Mouse (Mus musculus): ENCODE results near the gene Gm49318. TPM values are rescaled to one million over a fixed set of nuclear protein-coding genes. Genes with fewer than 3 reads are reported as not detected.

The Gm49318 gene
- not detected for total RNA-seq (2021)
- long read RNA-seq, experiment 1, result 0 reads
- long read RNA-seq, experiment 2, result 0 reads

DNA sequence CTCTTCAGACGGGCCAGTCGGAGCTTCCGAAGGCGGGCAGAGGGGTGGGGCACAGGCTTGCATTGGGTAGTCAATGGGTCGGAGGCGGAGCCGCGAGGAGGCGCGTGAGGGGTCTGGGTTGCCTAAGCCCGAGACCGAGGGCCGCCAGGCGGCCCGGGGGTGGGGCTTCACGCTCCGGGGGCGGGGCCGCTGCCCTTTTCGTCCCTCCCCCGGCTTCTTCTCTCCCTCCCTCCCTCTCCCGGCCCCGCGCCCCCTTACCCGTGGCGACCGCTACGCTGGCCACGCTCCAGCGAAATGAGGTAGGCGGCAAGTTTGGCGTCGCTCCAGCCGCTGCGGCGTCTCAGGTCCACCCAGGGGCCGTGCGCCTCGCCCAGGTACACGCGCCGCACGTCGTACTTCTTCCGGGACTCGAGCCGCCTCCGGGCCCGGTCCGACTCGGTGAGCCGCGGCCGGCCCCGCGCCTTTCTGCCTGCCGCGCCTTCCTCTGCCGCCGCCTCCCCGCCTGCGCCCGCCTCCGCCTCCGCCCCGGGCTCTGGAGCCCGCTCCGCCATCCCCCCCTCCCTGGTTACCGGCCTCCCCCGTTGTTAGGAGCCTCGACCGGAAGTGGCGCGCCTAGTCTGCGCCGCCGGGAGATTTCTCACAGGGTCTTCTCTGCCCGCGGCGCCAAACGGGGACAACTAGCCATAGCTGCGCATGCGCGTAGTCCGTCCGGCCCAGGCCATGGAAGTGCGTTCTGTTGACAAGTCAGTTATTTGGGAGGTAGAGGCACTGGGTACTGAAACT, at the start of gene Gm49318, which contains the start of gene Zfp653:
Gm49318 (minus strand) TSS at position 469 of the 783 bp plus-strand sequence.
Zfp653 (minus strand) TSS at position 586 of the 783 bp plus-strand sequence.
- Histone ChIP-seq H3K4me3 (peak within 1 kb of the TSS; percentile 87), H3K27ac (peak within 1 kb of the TSS; percentile 97)
- peak; percentile 99 for DNase-seq
- TF ChIP-seq CTCF (IDR thresholded peaks at IDR 0.05), result peak; percentile 16; the same call in 1 of the 2 replicates
- intact Hi-C loops (cut with DNase I), result loop anchor here (1.0 to 5.0 kb wide), 4 partner anchors 14 to 114 kb away; partner anchors contain the start of genes Ccdc151, Ecsit, Elof1 and Prkcsh

- no peak for DNase-seq
- TF ChIP-seq CTCF (IDR thresholded peaks at IDR 0.05), result no peak
- intact Hi-C loops (cut with DNase I), result loop anchor here (5.0 kb wide), 1 partner anchor 38 kb away; the partner anchor contains the start of gene Pigyl
- Histone ChIP-seq H3K27ac (no peak overlapping the region), H3K4me3 (no peak overlapping the region)
Observed at GRCm38 (mm10) chr9:22119543-22119942, 48.5 kb upstream of the Gm49318 start.

GRCm38 (mm10) chr9:22117754-22118456, 46.8 kb upstream of the Gm49318 start:
- Histone ChIP-seq H3K4me3 (peak overlapping the region; percentile 85), H3K27ac (peak overlapping the region; percentile 89; the same call in 1 of the 2 replicates)
- DNase-seq, result peak; percentile 41
- intact Hi-C loops (cut with DNase I), result loop anchor here (2.0 to 5.0 kb wide), 2 partner anchors 39 to 47 kb away; partner anchors contain the start of genes Gm49318, Pigyl and Zfp653
- peak; percentile 43 for TF ChIP-seq CTCF (IDR thresholded peaks at IDR 0.05)

GRCm38 (mm10) chr9:22116740-22117426, 45.8 kb upstream of the Gm49318 start, which contains the start of gene Elof1:
TSS of gene Elof1 (minus strand) at chr9:22117172.
- intact Hi-C loops (cut with DNase I), result loop anchor here (2.0 to 5.0 kb wide), 2 partner anchors 40 to 46 kb away; partner anchors contain the start of genes Gm49318, Pigyl and Zfp653
- peak; percentile 94 for DNase-seq
- Histone ChIP-seq H3K4me3 (peak within 1 kb of the TSS; percentile 85), H3K27ac (peak within 1 kb of the TSS; percentile 89)
- no peak for TF ChIP-seq CTCF (IDR thresholded peaks at IDR 0.05)

GRCm38 (mm10) chr9:22116086-22116485, 45.0 kb upstream of the Gm49318 start:
- intact Hi-C loops (cut with DNase I), result loop anchor here (2.0 to 5.0 kb wide), 2 partner anchors 41 to 45 kb away; partner anchors contain the start of genes Gm49318, Pigyl and Zfp653
- no peak for DNase-seq
- TF ChIP-seq CTCF (IDR thresholded peaks at IDR 0.05), result no peak
- peak overlapping the region; percentile 89; the same call in 1 of the 2 replicates for H3K27ac ChIP-seq
- peak overlapping the region; percentile 85 for H3K4me3 ChIP-seq

DNA sequence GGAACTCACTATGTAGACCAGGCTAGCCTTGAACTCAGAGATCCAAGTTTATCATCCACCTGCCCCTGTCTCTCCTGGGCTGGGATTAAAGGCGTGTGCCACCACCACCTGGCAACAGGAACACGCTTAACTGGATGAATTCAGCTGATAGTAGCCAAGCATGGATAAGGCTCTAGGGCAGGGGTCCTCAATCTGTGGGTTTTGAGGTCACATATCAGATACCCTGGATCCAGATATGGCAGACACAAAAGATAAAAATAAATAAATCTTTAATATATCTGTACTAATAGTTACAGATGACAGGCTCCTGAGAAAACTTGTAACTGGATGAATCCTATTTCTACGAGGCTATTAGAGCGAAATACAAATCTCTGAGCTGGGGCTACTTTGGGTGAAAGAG, 44.6 kb upstream of the Gm49318 start:
- no peak for DNase-seq
- no peak for TF ChIP-seq CTCF (IDR thresholded peaks at IDR 0.05)
- no peak overlapping the region for H3K27ac ChIP-seq
- intact Hi-C loops (cut with DNase I), result loop anchor here (2.0 to 5.0 kb wide), 2 partner anchors 42 to 45 kb away; partner anchors contain the start of genes Gm49318, Pigyl and Zfp653
- H3K4me3 ChIP-seq, result peak overlapping the region; percentile 85

DNA sequence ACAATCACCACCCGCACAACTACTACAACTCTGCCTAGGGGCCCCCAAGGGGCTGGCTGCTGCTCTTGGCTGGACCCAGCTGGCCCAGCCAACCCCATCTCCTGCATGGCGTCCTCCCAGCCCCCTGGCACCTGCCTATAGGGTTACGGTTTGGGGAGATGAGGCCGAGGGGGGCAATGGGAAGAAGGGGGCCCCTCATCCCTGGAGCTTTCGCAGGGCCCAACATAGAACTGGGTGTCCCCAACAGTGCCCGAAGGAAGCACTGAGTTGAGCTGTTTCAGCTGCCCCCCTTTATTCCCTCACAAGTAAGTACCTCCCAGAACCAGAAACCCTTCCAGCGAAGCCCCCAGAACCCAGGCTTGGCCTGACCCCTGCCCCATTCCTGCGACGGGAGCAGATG, 37.1 kb upstream of the Gm49318 start:
- Histone ChIP-seq H3K27ac (no peak overlapping the region), H3K4me3 (no peak overlapping the region)
- intact Hi-C loops (cut with DNase I), result no loop called here
- no peak for DNase-seq
- TF ChIP-seq CTCF (IDR thresholded peaks at IDR 0.05), result no peak

GRCm38 (mm10) chr9:22099922-22100321, 28.9 kb upstream of the Gm49318 start:
- H3K27ac ChIP-seq, result no peak overlapping the region
- DNase-seq, result no peak
- TF ChIP-seq CTCF (IDR thresholded peaks at IDR 0.05), result no peak
- peak overlapping the region; percentile 34 for H3K4me3 ChIP-seq
- intact Hi-C loops (cut with DNase I), result no loop called here

DNA sequence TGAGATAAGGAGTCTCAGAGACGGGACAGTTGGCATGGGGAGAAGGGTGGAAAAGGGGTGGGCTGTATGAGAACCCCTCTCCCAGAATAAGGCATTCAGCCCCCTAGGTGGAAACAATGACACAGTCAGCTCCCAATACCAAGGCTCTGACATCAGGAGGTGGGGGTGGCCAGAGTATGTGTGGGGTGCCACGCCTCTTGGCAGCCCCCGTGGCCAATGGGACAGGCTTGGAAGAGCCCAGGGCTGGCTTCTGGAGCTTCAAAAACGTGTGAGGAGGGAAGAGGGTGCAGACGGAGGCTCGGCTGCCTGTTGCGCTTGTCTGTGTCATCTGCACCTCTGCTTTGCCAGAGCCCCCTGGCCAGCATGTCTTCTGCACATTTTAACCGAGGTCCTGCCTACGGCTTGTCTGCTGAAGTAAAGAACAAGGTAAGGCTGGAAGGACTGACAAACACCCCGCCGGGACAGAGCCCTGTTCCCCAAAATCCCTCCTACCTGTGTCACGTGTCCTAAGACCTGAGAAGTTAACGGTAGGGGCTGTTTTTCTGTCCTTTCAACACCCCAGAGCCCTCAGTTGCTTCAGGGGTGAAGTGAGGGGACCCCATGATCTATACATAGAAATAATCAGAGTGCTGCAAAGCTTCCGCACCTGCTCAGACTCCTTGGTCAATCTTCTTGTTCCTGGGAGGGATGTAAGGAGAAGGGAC, 28.1 kb upstream of the Gm49318 start, which contains the start of gene Cnn1:
Cnn1 (plus strand) TSS at position 224 of the 704 bp plus-strand sequence.
- H3K27ac ChIP-seq, result no peak within 1 kb of the TSS
- peak; percentile 50 for DNase-seq

DNA sequence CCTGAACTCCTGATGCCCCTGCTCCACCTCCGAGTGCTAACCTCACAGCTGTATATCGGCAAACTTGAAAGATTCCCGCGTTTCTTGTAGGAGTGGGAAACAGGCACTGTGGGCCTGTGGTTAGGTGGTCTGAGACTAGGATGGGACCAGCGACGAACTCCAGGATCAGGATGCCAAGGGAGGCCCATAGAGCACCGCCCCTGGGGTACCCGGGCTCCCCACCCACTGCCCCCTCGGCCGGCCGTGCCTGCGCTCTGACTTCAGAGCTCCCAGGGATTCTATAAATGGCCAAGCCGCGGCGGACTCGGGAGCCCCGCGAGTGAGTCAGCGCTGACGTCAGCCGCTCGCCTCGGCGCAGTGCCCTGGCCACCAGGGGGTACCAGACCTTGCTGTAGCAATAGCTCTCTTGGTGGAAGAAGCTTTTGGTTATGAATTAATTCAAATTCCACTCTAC, 24.8 kb upstream of the Gm49318 start:
- TF ChIP-seq CTCF (IDR thresholded peaks at IDR 0.05), result peak; percentile 83
- DNase-seq, result peak; percentile 91
- intact Hi-C loops (cut with DNase I), result no loop called here
- Histone ChIP-seq H3K27ac (peak overlapping the region; percentile 72), H3K4me3 (peak overlapping the region; percentile 71)

More for the DNA sequence above, 28.1 kb upstream of the Gm49318 start, which contains the start of gene Cnn1:
- intact Hi-C loops (cut with DNase I), result no loop called here
- no peak for TF ChIP-seq CTCF (IDR thresholded peaks at IDR 0.05)
- H3K4me3 ChIP-seq, result peak within 1 kb of the TSS; percentile 34

GRCm38 (mm10) chr9:22092746-22093145, 21.7 kb upstream of the Gm49318 start:
- Histone ChIP-seq H3K27ac (no peak overlapping the region), H3K4me3 (no peak overlapping the region)
- no peak for TF ChIP-seq CTCF (IDR thresholded peaks at IDR 0.05)
- DNase-seq, result no peak
- intact Hi-C loops (cut with DNase I), result no loop called here
